ENCODE assay signal across 8 mouse cellular contexts in genomic region chr2:4559211-4559882, GRCm38 (mm10).
DNase-seq lines count a peak whose midpoint lies in the region; ATAC-seq lines count a peak whose summit lies in the region.

No protein-coding gene starts in this region.

- H3K36me3 ChIP-seq in hindbrain, embryonic 16.5 days (ENCODE audit: control insufficient read depth, insufficient read depth, low read length), result no peaks in the 10 kb centered on the region

- peak overlapping the region; percentile 55 for H3K9ac ChIP-seq in hindbrain, embryonic 16.5 days (ENCODE audit: low read depth, low read length)

- DNase-seq in ZHBTc4 (ENCODE audit: low read depth, low spot score), result peak; percentile 88
- DNase-seq in cerebellum, postnatal 36 days, result peak; percentile 73 to 74
- peak; percentile 87 for DNase-seq in gastrocnemius, adult 18-20 months (ENCODE audit: low spot score)
- peak; percentile 81 to 87 for DNase-seq in left cerebral cortex, adult 18-20 months (ENCODE audit: low spot score in 2 of 2)
- peak; percentile 85 to 93 for DNase-seq in lung, postnatal 4 days
- peak; percentile 31 for DNase-seq in retina, postnatal 7 days (ENCODE audit: low read depth, low spot score)
- peak; percentile 53 for DNase-seq in urinary bladder, adult 2 months (ENCODE audit: low spot score)

- WGBS in hindbrain, embryonic 16.5 days, result under 1% methylated on average over 26 of the region's 27 CpGs

- peak overlapping the region; percentile 40 for H3K4me3 ChIP-seq in hindbrain, embryonic 16.5 days (ENCODE audit: low read length)

- peak; percentile 83 for ATAC-seq in hindbrain, embryonic 16.5 days

- peaks cover 42% of the 10 kb centered on the region for H3K4me1 ChIP-seq in hindbrain, embryonic 16.5 days (ENCODE audit: control insufficient read depth, insufficient read depth, low read depth, low read length)

- H3K9me3 ChIP-seq in hindbrain, embryonic 16.5 days (ENCODE audit: control insufficient read depth, low read length), result no peaks in the 10 kb centered on the region

- H3K27me3 ChIP-seq in hindbrain, embryonic 16.5 days (replicated peaks; ENCODE audit: control insufficient read depth, insufficient read depth, low read length), result no peaks in the 10 kb centered on the region

- peak overlapping the region; percentile 59 for H3K4me2 ChIP-seq in hindbrain, embryonic 16.5 days (ENCODE audit: low read length)

- H3K27ac ChIP-seq in hindbrain, embryonic 16.5 days (ENCODE audit: low read depth, low read length), result peak overlapping the region; percentile 76

Comparison
In these comparisons a context has a peak if more than half of its experiments do, and no peak if none do; other contexts are left out.
1. Peak in every context shown above with its lines: DNase-seq, ATAC-seq, H3K4me3 ChIP-seq and H3K27ac ChIP-seq.
2. DNase-seq: peak in every context shown above with its lines; median percentile 89 in lung, postnatal 4 days; 88 in ZHBTc4; 87 in gastrocnemius, adult 18-20 months; 84 in left cerebral cortex, adult 18-20 months; 74 in cerebellum, postnatal 36 days; 53 in urinary bladder, adult 2 months; 31 in retina, postnatal 7 days.